Mouse (Mus musculus) cortical plate, adult 2 months (tissue): ENCODE data around the gene Vegfa. TPM values are rescaled to one million over a fixed set of nuclear protein-coding genes. Genes with fewer than 3 reads are reported as not detected.

Source experiments
- H3K27ac ChIP-seq: fragments of 200-500 bp; 2 replicates; pipeline ENCODE4 v1.5.1; 2012; ENCODE audit warnings: low read length, control low read depth, inconsistent platforms; ENCODE audit not compliant: insufficient read depth
- H3K4me1 ChIP-seq: fragments of 200-500 bp; 2 replicates; pipeline ENCODE4 v1.6.1; 2011; ENCODE audit warnings: low read length; ENCODE audit not compliant: control insufficient read depth, insufficient read depth
- H3K4me3 ChIP-seq: fragments of 200-500 bp; 2 replicates; pipeline ENCODE4 v1.5.1; 2011; ENCODE audit warnings: mild to moderate bottlenecking, low read length, control low read depth; ENCODE audit not compliant: insufficient read depth
- CTCF ChIP-seq: fragments of 200-500 bp; IDR thresholded peaks from 2 replicates; pipeline ENCODE4 v1.5.1; 2011; ENCODE audit warnings: mild to moderate bottlenecking, control low read depth, low read length; ENCODE audit not compliant: insufficient read depth; ENCODE audit errors: extremely low read depth
- POLR2A ChIP-seq: fragments of 200-500 bp; IDR thresholded peaks from 2 replicates; pipeline ENCODE4 v1.6.1; 2011; ENCODE audit warnings: mild to moderate bottlenecking, low read length, control low read depth; ENCODE audit not compliant: insufficient read depth; ENCODE audit errors: extremely low read depth
- polyA plus RNA-seq: library from polyadenylated mRNA; depleted of rRNA; stranded (reverse); fragments of >200 nt; gene quantifications from 2 replicates; pipeline ENCODE4 v1.2.3, GENCODE M21; 2012

Vegfa gene
- polyA plus RNA-seq, 1 experiment = 138 TPM

DNA sequence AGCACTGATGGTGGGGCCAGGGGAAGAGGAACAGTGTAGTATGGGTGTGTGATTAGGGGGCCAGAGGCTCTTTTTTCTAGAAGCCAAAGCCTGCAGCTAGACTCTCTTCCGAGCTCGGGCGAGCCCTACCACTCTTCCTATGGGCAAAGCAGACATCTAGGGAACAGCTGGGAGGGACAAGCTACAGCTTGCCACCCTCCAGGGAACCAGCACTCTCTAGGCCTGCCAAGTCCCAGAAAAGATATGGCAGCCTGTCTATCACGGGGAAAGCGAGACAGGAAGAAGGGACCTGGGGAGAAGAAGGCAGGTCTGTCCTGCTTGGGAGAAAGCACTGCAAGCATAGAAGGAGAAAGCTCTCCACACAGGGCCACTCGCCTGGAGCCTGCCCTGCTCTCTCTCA, 9.2 kb downstream of the Vegfa start:
- no peak for TF ChIP-seq POLR2A
- TF ChIP-seq CTCF = no peak
- H3K4me3 ChIP-seq = no peak overlapping the region
- no peak overlapping the region for H3K27ac ChIP-seq
- H3K4me1 ChIP-seq = no peaks in the 10 kb centered on the region

GRCm38 (mm10) chr17:46022427-46022826, 9.7 kb downstream of the Vegfa start:
- H3K4me3 ChIP-seq = no peak overlapping the region
- no peaks in the 10 kb centered on the region for H3K4me1 ChIP-seq
- no peak overlapping the region for H3K27ac ChIP-seq
- no peak for TF ChIP-seq POLR2A

- Histone ChIP-seq H3K4me3 (no peak overlapping the region), H3K4me1 (no peaks in the 10 kb centered on the region), H3K27ac (no peak overlapping the region)
- TF ChIP-seq CTCF = no peak
- no peak for TF ChIP-seq POLR2A
Measured at GRCm38 (mm10) chr17:46021760-46022159, 10.4 kb downstream of the Vegfa start.

GRCm38 (mm10) chr17:46021173-46021572, 11.0 kb downstream of the Vegfa start:
- Histone ChIP-seq H3K4me3 (no peak overlapping the region), H3K4me1 (no peaks in the 10 kb centered on the region), H3K27ac (no peak overlapping the region)
- TF ChIP-seq POLR2A (no peak), CTCF (no peak)

DNA sequence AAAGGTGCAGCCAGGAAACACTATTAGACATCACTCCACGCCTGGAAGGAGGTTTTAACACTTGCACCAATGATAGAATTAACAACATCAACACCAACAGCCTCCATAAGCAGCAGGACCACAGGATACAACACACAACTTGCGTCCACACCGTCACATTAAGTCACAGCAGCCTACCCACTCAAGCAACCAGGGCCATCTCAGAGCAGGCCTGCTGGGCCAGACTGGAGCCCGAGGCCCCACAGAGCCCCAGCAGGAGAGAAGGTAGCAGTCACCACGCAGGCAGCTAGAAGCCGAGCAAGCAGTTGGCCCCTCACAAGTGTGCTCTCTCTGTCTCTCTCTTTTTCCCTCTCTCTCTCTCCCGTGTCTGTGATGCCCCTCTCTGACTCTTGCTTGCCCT, 11.6 kb downstream of the Vegfa start:
- Histone ChIP-seq H3K4me3 (no peak overlapping the region), H3K27ac (no peak overlapping the region), H3K4me1 (no peaks in the 10 kb centered on the region)
- TF ChIP-seq CTCF (no peak), POLR2A (no peak)

DNA sequence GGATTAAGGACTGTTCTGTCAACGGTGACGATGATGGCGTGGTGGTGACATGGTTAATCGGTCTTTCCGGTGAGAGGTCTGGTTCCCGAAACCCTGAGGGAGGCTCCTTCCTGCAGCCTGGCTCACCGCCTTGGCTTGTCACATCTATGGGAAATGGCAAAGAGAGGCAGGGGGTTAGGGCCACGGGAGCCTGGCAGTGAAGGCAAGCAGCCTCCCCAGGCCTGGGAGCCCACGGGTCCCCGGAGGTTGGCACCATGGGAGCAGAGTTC, 13.5 kb downstream of the Vegfa start:
- H3K4me1 ChIP-seq = no peaks in the 10 kb centered on the region
- H3K4me3 ChIP-seq = no peak overlapping the region
- no peak overlapping the region for H3K27ac ChIP-seq
- no peak for TF ChIP-seq POLR2A
- TF ChIP-seq CTCF = no peak

DNA sequence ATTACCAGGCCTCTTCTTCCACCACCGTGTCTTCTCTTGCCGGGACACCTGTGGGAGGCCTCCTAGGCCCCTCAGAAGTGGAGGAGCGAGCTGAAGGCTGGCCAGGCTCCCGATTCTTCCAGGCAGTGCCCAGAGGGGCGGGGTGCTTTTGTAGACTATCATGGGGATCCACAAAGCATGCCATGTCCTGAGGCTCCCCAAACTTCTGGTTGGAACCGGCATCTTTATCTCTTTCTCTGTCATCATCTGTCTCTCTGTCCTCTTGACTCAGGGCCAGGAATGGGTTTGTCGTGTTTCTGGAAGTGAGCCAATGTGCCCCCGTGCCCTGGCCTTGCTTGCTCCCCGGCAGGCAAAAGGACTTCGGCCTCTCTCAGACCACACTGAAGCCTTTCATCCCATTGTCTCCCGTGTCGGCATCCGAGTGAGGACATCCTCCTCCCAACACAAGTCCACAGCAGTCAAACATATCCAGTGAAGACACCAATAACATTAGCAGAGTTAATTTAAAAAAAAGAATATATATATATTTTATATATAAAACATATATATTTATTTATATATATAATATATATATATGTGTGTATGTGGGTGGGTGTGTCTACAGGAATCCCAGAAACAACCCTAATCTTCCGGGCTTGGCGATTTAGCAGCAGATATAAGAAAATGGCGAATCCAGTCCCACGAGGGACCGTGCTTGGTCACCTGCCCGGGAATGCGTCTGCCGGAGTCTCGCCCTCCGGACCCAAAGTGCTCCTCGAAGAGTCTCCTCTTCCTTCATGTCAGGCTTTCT, 14.0 kb downstream of the Vegfa start:
- Histone ChIP-seq H3K27ac (no peak overlapping the region), H3K4me1 (no peaks in the 10 kb centered on the region), H3K4me3 (no peak overlapping the region)
- no peak for TF ChIP-seq CTCF
- TF ChIP-seq POLR2A = no peak

GRCm38 (mm10) chr17:46016617-46017016, 15.6 kb downstream of the Vegfa start:
- no peak overlapping the region for H3K4me3 ChIP-seq
- TF ChIP-seq POLR2A = no peak
- no peak for TF ChIP-seq CTCF
- no peak overlapping the region for H3K27ac ChIP-seq
- no peaks in the 10 kb centered on the region for H3K4me1 ChIP-seq

DNA sequence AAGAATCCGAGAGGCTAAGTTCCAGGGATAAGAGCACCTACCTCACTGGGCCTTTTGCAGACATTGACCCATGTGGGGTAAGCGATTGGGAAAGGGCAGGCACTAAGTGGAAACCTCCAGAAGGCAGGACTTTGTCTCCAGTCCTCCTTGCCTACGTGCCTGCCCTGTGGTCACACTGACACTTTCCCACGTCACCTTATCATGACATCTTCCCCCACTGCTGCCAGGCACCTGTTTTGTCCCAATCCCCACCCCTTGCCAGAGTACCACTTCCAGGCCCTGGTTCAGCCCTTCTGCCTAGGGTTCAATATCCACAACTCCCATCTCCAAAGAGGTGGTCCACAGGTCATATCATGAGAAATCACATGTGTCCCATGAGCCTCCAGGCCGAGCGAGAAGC, 16.2 kb downstream of the Vegfa start:
- H3K4me3 ChIP-seq = no peak overlapping the region
- H3K27ac ChIP-seq = no peak overlapping the region
- H3K4me1 ChIP-seq = no peaks in the 10 kb centered on the region
- TF ChIP-seq POLR2A (no peak), CTCF (no peak)

GRCm38 (mm10) chr17:46014935-46015334, 17.2 kb downstream of the Vegfa start:
- Histone ChIP-seq H3K27ac (no peak overlapping the region), H3K4me1 (no peaks in the 10 kb centered on the region), H3K4me3 (no peak overlapping the region)
- TF ChIP-seq POLR2A (no peak), CTCF (no peak)

- H3K4me1 ChIP-seq = no peaks in the 10 kb centered on the region
- no peak for TF ChIP-seq CTCF
- TF ChIP-seq POLR2A = no peak
- no peak overlapping the region for H3K27ac ChIP-seq
- no peak overlapping the region for H3K4me3 ChIP-seq
Measured at GRCm38 (mm10) chr17:46013549-46013948, 18.6 kb downstream of the Vegfa start.
